Mouse (Mus musculus) forebrain, embryonic 10.5 days (tissue): ENCODE data around the gene Dgkh. TPM values are rescaled to one million over a fixed set of nuclear protein-coding genes. Genes with fewer than 3 reads are reported as not detected.

ENCODE experiments used
- DNase-seq: peaks from one replicate; pipeline ENCODE4 v3.0.0-alpha.2; 2017; ENCODE audit warnings: low spot score; ENCODE audit errors: extremely low spot score
- H3K27ac ChIP-seq: fragments of 300-500 bp; sonication (generic); 2 replicates; pipeline ENCODE4 v1.5.1; 2016; ENCODE audit warnings: mild to moderate bottlenecking
- H3K27me3 ChIP-seq: fragments of 300-500 bp; sonication (generic); 2 replicates; pipeline ENCODE4 v1.6.1; 2016; ENCODE audit warnings: mild to moderate bottlenecking; ENCODE audit not compliant: poor library complexity, severe bottlenecking
- H3K36me3 ChIP-seq: fragments of 300-500 bp; sonication (generic); replicated peaks from 2 replicates; pipeline ENCODE4 v1.6.1; 2016; ENCODE audit warnings: mild to moderate bottlenecking, moderate library complexity
- H3K4me1 ChIP-seq: fragments of 300-500 bp; sonication (generic); 2 replicates; pipeline ENCODE4 v1.6.1; 2016
- H3K4me3 ChIP-seq: fragments of 300-500 bp; sonication (generic); 2 replicates; pipeline ENCODE4 v1.5.1; 2016; ENCODE audit warnings: mild to moderate bottlenecking, moderate library complexity
- H3K9me3 ChIP-seq: fragments of 300-500 bp; sonication (generic); 2 replicates; pipeline ENCODE4 v1.6.1; 2016; ENCODE audit warnings: mild to moderate bottlenecking, moderate library complexity
- WGBS: fragments of 180-500 bp; shearing (Covaris S2); methylation state at CpG from one replicate; pipeline ENCODE4 v1.1.7; 2016; 5-methylcytosine and 5-hydroxymethylcytosine counted together
- polyA plus RNA-seq: library from polyadenylated mRNA; unstranded; fragments of >200 nt; fragmentation: Nextera tagmentation; extraction: Ambion mirVana; gene quantifications from 2 replicates; pipeline ENCODE4 v1.2.1, GENCODE M21; 2016

Dgkh gene
- polyA plus RNA-seq, 1 experiment from 2014 or later, result 0.98 TPM

DNA sequence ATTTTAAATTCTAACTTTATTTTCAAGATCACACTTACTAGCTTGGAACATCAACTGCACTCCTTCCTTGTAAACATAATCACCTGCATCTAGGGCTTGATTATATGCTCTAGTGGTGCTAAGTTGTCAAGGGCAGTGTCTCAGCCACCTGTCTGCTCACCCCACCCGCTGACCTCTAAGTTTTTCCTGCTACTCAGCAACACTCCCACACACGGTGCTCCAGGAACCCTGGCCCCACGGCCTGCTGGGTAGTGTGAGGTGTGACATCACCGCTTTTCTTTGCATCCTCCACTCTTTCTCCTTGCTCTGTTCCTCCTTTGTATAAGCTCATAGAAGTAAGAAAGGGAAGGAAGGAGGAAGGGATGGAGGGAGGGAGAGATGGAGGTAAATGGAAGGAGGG lies 21.9 kb downstream of the Dgkh start:
- no peak for DNase-seq
- H3K27ac ChIP-seq, result no peak overlapping the region
- H3K27me3 ChIP-seq, result no peaks in the 10 kb centered on the region
- 80% methylated on average over 4 of the region's 4 CpGs for WGBS
- peaks cover 7% of the 10 kb centered on the region; the same call in 1 of the 2 replicates for H3K4me1 ChIP-seq
- no peaks in the 10 kb centered on the region for H3K9me3 ChIP-seq
- H3K4me3 ChIP-seq, result no peak overlapping the region
- H3K36me3 ChIP-seq, result no peaks in the 10 kb centered on the region

DNA sequence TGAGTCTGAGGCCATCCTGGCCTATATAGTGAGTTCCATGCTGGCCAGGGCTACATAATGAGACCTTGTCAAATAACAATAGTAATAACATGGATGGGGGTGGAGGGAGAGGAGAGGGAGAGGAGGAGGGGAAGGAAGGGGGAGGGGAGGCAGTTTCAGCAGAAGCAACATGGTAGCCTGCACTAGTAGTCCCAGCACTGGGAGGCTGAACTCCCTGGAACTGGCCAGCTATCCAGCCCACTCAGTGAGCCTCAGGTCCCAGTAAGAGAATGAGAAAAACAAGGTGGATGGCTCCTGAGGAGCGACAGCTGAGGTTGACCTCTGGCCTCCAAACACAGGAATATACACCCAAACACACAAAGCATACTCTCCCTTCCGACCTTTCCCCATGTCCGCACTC lies 27.0 kb downstream of the Dgkh start:
- no peak overlapping the region for H3K4me3 ChIP-seq
- no peak overlapping the region for H3K27ac ChIP-seq
- DNase-seq, result no peak
- H3K4me1 ChIP-seq, result peaks cover 4% of the 10 kb centered on the region; the same call in 1 of the 2 replicates
- H3K27me3 ChIP-seq, result no peaks in the 10 kb centered on the region
- H3K36me3 ChIP-seq, result no peaks in the 10 kb centered on the region
- H3K9me3 ChIP-seq, result no peaks in the 10 kb centered on the region
- WGBS, result 87% methylated on average over 3 of the region's 3 CpGs

DNA sequence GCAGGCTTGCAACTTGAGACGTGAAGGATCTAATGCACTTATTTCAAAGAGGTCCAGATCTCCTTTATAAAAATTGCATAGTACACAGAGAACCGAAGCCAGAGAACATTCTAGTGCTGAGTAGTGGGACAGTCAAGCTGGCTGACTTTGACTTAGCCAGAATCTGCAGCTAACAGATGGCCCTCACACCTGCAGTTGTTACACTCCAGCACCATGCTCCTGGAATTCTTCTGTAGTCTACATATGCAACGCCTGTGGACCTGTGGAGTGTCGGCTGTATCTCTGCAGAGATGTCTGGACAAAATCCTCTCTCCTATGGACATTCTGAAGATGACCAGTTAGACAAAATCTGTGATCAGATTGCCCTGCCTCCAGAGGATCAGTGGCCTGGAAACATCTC lies 28.6 kb downstream of the Dgkh start:
- H3K27ac ChIP-seq, result no peak overlapping the region
- H3K9me3 ChIP-seq, result no peaks in the 10 kb centered on the region
- no peak overlapping the region for H3K4me3 ChIP-seq
- DNase-seq, result no peak
- no peaks in the 10 kb centered on the region for H3K27me3 ChIP-seq
- peaks cover 4% of the 10 kb centered on the region; the same call in 1 of the 2 replicates for H3K4me1 ChIP-seq
- no peaks in the 10 kb centered on the region for H3K36me3 ChIP-seq
- 96% methylated on average over 4 of the region's 4 CpGs for WGBS

DNA sequence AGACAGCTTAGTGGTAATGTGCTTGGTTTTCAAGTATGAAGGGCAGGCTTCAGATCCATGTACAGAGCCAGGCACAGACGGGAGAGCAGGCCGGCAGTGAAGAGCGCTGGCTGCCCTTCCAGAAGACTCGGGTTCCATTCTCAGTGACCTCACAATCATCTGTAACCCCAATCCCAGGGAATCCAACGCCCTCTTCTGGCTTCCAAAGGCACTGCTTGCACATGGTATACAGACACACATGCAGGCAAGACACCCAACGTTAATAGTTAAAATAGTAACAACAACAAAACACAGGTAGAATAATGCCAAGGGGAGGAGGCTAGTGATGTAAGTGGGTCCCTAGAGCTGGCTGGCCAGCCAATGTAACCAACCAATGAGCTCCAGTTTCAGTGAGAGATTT lies 29.2 kb downstream of the Dgkh start:
- Histone ChIP-seq H3K4me1 (peaks cover 4% of the 10 kb centered on the region; the same call in 1 of the 2 replicates), H3K27ac (no peak overlapping the region), H3K4me3 (no peak overlapping the region), H3K9me3 (peaks cover 3% of the 10 kb centered on the region; the same call in 1 of the 2 replicates), H3K27me3 (no peaks in the 10 kb centered on the region), H3K36me3 (no peaks in the 10 kb centered on the region)
- DNase-seq, result no peak
- WGBS, result 82% methylated on average over 6 of the region's 6 CpGs

DNA sequence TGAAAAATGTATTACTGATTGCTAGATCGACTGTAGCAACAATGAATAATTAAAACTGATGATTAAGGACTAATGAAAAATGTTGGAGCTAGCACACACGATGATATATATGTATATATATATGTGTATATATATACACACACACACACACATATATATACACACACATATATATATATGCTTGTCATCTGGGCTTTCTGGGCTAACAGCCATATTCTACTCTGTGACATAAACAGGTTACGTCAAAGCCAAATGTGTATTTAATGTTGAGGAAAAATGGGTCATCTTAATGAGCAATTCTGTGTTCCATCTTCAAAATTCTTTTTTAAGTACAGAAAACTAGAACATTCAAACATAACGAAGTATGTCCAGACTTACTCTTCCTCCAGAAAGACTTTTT lies 30.5 kb downstream of the Dgkh start:
- no peak overlapping the region for H3K27ac ChIP-seq
- H3K4me1 ChIP-seq, result peaks cover 4% of the 10 kb centered on the region; the same call in 1 of the 2 replicates
- H3K36me3 ChIP-seq, result no peaks in the 10 kb centered on the region
- no peak for DNase-seq
- 92% methylated on average over 4 of the region's 4 CpGs for WGBS
- no peak overlapping the region for H3K4me3 ChIP-seq
- H3K27me3 ChIP-seq, result no peaks in the 10 kb centered on the region
- H3K9me3 ChIP-seq, result peaks cover 4% of the 10 kb centered on the region; the same call in 1 of the 2 replicates

DNA sequence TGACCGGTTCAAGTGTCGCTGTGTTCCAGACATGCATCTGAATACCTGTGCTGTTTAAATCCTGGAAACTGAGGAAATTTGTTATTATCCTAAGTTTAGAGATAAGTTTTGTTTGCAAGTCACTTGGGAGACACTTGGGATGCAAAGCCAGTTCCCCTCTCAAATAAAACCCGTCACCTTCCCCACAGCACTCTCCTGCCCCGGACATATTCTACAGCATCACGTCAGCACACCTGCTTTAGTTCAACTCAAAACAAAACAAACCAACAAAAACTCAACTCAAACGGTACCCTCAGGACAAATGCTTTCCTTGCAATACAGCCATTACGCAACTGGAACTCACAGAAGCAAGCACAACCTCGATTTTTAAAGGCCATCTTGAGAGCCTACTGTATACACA lies 31.1 kb downstream of the Dgkh start:
- Histone ChIP-seq H3K27ac (no peak overlapping the region), H3K4me1 (peaks cover 4% of the 10 kb centered on the region; the same call in 1 of the 2 replicates), H3K27me3 (no peaks in the 10 kb centered on the region), H3K36me3 (no peaks in the 10 kb centered on the region), H3K4me3 (no peak overlapping the region), H3K9me3 (peaks cover 4% of the 10 kb centered on the region; the same call in 1 of the 2 replicates)
- 85% methylated on average over 8 of the region's 8 CpGs for WGBS
- no peak for DNase-seq

DNA sequence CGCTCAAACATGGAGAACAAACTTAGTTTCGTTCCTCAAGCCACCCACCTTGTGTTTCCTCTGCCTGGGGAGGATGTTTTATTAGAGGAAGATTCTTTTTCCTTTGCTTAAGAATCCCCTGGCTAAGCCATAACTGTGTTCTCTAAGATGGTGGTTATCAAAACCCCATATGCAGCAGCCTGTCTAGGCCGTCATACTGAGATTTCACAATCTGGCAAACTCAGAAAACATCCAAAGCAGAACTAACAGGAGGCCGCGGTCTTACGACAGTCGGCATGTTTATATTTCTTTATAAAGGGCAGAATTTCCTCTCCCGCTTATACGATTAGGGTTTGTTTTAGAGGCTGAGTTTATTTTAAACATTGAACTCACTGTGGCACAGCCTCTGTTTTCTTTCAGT lies 31.5 kb downstream of the Dgkh start:
- peaks cover 4% of the 10 kb centered on the region; the same call in 1 of the 2 replicates for H3K4me1 ChIP-seq
- H3K27me3 ChIP-seq, result no peaks in the 10 kb centered on the region
- peaks cover 4% of the 10 kb centered on the region; the same call in 1 of the 2 replicates for H3K9me3 ChIP-seq
- 93% methylated on average over 9 of the region's 9 CpGs for WGBS
- no peak for DNase-seq
- no peak overlapping the region for H3K4me3 ChIP-seq
- H3K27ac ChIP-seq, result no peak overlapping the region
- no peaks in the 10 kb centered on the region for H3K36me3 ChIP-seq

DNA sequence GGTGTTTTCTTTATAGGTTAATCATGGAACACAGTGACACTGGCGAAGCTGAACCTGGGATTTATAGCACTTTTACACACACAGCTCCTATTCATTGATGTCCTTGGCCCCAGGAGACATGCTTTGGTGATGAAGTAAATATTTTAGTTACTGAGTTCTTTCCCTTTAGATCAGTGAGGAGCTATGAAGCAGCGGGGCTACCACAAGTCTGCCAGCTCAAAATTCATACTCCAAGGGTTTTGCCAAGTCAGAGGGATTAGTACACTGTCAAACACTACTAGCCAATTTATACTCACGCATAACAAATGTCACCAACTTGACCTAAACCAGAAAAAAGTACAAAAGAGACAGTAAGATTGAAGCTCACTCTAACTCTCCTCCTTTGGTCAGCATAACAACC lies 32.9 kb downstream of the Dgkh start:
- Histone ChIP-seq H3K27ac (no peak overlapping the region), H3K4me3 (no peak overlapping the region), H3K9me3 (peaks cover 4% of the 10 kb centered on the region; the same call in 1 of the 2 replicates), H3K27me3 (no peaks in the 10 kb centered on the region), H3K4me1 (no peaks in the 10 kb centered on the region), H3K36me3 (no peaks in the 10 kb centered on the region)
- no peak for DNase-seq
- 90% methylated on average over 3 of the region's 3 CpGs for WGBS

DNA sequence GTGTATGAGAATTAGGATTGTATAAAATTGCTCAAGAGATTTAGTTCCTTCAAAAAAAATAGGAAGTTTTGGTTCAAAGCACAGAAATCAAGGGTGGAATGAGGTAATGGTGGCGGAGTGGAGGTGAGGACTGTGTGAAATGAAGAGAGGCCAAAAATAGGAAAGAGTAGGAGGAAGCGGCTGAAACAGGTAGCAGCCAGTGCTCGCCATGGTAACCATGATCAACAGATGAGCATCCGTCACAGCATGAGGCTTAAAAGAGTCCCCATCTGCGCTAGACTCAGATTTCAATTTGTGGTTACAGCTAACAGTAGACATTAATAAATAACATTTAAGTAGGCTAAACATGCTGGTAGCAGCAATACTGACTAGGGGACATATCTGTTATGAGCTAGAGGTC lies 33.4 kb downstream of the Dgkh start:
- H3K4me3 ChIP-seq, result no peak overlapping the region
- H3K36me3 ChIP-seq, result no peaks in the 10 kb centered on the region
- no peak for DNase-seq
- no peaks in the 10 kb centered on the region for H3K4me1 ChIP-seq
- peaks cover 4% of the 10 kb centered on the region; the same call in 1 of the 2 replicates for H3K9me3 ChIP-seq
- no peak overlapping the region for H3K27ac ChIP-seq
- WGBS, result 90% methylated on average over 5 of the region's 5 CpGs
- H3K27me3 ChIP-seq, result no peaks in the 10 kb centered on the region

DNA sequence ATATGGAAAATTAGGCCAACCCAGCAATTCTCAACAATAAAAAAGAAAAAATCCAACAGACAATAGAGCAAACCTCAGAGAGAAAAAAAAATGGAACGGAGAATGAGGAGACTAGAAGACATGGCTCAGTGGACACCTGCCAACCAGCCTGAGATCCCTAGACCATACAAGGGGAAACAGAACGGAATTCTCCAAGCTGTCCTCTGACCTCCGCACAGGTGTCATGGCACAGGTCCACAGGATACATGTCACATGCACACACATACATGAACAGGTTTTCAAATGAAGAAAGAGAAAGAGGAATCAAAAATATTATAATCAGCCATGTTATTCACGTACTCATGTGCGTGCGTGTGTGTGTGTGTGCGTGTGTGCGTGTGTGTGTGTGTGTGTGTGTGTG lies 38.5 kb downstream of the Dgkh start:
- Histone ChIP-seq H3K4me1 (0 out of 2 replicates have a peak, but pooled peaks cover 4% of the 10 kb centered on the region), H3K27me3 (no peaks in the 10 kb centered on the region), H3K27ac (no peak overlapping the region), H3K9me3 (peaks cover 4% of the 10 kb centered on the region; the same call in 1 of the 2 replicates), H3K36me3 (no peaks in the 10 kb centered on the region), H3K4me3 (no peak overlapping the region)
- DNase-seq, result no peak
- 94% methylated on average over 8 of the region's 8 CpGs for WGBS

DNA sequence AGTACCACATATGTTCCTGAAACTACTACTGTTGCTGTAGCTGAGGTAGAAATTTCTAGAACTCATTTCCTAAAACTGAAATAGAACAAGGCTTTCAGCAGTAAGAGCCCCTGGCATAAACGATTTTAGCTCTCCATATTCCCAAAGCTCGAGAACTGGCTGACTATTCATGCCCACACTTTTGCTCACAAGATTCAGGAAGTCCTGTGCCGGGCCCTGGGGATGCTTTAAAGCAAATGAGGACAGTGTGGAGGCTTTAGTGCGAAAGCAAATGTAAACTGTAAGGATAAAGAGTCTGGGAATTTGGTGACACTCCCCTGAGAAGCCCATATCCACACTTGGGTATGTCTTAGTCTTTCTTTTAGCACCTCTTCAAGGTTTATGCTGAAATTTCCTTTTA lies 40.0 kb downstream of the Dgkh start:
- no peaks in the 10 kb centered on the region for H3K9me3 ChIP-seq
- no peaks in the 10 kb centered on the region for H3K36me3 ChIP-seq
- 0 out of 2 replicates have a peak, but pooled peaks cover 4% of the 10 kb centered on the region for H3K4me1 ChIP-seq
- WGBS, result 80% methylated on average over 4 of the region's 4 CpGs
- no peaks in the 10 kb centered on the region for H3K27me3 ChIP-seq
- H3K27ac ChIP-seq, result no peak overlapping the region
- no peak for DNase-seq
- no peak overlapping the region for H3K4me3 ChIP-seq

DNA sequence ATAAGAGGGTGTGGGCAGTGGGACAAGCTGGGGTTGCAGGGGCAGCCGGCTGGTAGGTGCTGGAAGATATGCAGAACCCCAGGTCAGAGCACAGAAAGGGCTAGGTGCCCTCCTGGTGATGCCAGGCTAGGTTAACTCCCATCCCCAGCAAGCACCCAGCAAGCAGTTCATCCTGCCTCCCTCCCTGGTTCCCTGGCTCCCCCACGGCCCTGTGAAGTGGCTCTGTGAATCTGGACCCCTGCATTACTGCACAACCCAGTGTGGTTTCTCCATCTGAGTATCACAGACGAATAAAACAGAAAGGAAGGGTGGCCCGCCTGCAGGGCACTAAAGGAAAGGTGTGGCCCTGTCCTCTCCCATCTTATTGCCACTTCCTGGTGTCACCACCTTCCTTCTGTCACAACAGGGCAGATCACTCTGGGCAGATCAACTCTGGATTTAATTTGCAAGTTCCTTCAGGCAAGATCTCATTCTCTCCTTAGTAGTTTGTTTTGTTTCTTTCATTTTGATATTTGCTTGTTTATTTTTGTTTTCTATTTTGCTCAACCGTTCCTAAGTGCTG lies 40.6 kb downstream of the Dgkh start:
- Histone ChIP-seq H3K27me3 (no peaks in the 10 kb centered on the region), H3K36me3 (no peaks in the 10 kb centered on the region), H3K9me3 (no peaks in the 10 kb centered on the region), H3K4me1 (0 out of 2 replicates have a peak, but pooled peaks cover 4% of the 10 kb centered on the region), H3K27ac (no peak overlapping the region), H3K4me3 (no peak overlapping the region)
- 70% methylated on average over 5 of the region's 5 CpGs for WGBS
- DNase-seq, result no peak

DNA sequence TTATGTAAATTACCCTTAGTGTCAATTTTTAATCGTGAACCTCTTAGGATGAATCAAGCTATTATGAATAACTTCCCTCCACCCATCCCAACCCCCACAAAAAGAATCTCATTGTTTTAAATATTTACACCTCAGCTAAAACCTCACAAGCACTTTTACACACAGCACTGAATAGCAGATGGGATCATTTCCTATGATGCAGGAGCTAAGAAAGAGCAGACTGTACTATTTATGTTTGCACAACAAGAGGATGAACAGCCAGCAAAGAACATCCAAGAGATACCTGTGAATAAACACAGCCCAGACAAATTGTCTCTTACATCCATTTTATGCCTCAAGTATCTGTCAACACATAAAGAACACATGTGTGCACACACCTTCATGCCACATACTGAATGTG lies 41.7 kb downstream of the Dgkh start:
- no peaks in the 10 kb centered on the region for H3K36me3 ChIP-seq
- 88% methylated on average over 1 of the region's 1 CpGs for WGBS
- H3K4me3 ChIP-seq, result no peak overlapping the region
- H3K9me3 ChIP-seq, result no peaks in the 10 kb centered on the region
- H3K27ac ChIP-seq, result no peak overlapping the region
- H3K27me3 ChIP-seq, result no peaks in the 10 kb centered on the region
- no peak for DNase-seq
- 0 out of 2 replicates have a peak, but pooled peaks cover 4% of the 10 kb centered on the region for H3K4me1 ChIP-seq
